Mouse (Mus musculus): ENCODE measurements around the gene Car10. TPM values are rescaled to one million over a fixed set of nuclear protein-coding genes. Genes with fewer than 3 reads are reported as not detected.

Gene Car10
- polyA plus RNA-seq, 1 experiment from 2014 or later: 36.9 TPM

GRCm38 (mm10) chr11:93185477-93185876 is 87.6 kb downstream of the Car10 start:
- H3K9me3 ChIP-seq: no peaks in the 10 kb centered on the region
- no peak overlapping the region for H3K9ac ChIP-seq
- no peak overlapping the region for H3K4me3 ChIP-seq
- no peak overlapping the region for H3K4me2 ChIP-seq
- H3K27me3 ChIP-seq: no peaks in the 10 kb centered on the region
- H3K27ac ChIP-seq (replicated peaks): no peak overlapping the region
- no peak for ATAC-seq (ENCODE audit: low read depth)
- no peaks in the 10 kb centered on the region for H3K36me3 ChIP-seq
- 75% methylated on average over 4 of the region's 4 CpGs for WGBS
- H3K4me1 ChIP-seq (replicated peaks): no peaks in the 10 kb centered on the region

DNA sequence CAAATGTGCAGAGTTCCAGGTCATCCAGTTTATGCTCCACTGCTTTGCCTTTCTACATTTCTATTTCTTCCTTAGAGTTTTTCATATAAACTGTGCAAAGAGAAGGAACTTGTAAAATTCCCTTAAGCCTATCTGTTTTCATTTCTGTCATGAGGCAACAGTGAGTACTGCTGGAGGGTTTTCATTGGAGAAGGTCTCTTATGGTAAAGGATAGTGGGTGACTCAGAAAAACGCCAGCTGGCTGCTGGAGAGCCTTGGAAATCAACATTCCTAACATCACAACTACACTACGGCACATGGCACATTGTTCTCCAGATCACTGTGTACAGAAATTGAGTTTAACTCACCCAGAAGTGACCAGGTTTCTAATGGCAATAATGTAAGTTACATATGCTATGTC is 88.3 kb downstream of the Car10 start:
- no peaks in the 10 kb centered on the region for H3K4me1 ChIP-seq (replicated peaks)
- no peak overlapping the region for H3K27ac ChIP-seq (replicated peaks)
- H3K27me3 ChIP-seq: no peaks in the 10 kb centered on the region
- H3K9me3 ChIP-seq: no peaks in the 10 kb centered on the region
- ATAC-seq (ENCODE audit: low read depth): no peak
- no peaks in the 10 kb centered on the region for H3K36me3 ChIP-seq
- H3K4me3 ChIP-seq: no peak overlapping the region
- no peak overlapping the region for H3K9ac ChIP-seq
- WGBS: 84% methylated on average over 2 of the region's 2 CpGs
- no peak overlapping the region for H3K4me2 ChIP-seq

- Histone ChIP-seq H3K4me2 (no peak overlapping the region), H3K36me3 (no peaks in the 10 kb centered on the region), H3K4me3 (no peak overlapping the region), H3K27me3 (no peaks in the 10 kb centered on the region), H3K4me1 (replicated peaks) (no peaks in the 10 kb centered on the region), H3K9me3 (no peaks in the 10 kb centered on the region), H3K27ac (replicated peaks) (no peak overlapping the region), H3K9ac (no peak overlapping the region)
- ATAC-seq (ENCODE audit: low read depth): no peak
- 84% methylated on average over 5 of the region's 5 CpGs for WGBS
Measured at GRCm38 (mm10) chr11:93188621-93189020, 90.8 kb downstream of the Car10 start.

DNA sequence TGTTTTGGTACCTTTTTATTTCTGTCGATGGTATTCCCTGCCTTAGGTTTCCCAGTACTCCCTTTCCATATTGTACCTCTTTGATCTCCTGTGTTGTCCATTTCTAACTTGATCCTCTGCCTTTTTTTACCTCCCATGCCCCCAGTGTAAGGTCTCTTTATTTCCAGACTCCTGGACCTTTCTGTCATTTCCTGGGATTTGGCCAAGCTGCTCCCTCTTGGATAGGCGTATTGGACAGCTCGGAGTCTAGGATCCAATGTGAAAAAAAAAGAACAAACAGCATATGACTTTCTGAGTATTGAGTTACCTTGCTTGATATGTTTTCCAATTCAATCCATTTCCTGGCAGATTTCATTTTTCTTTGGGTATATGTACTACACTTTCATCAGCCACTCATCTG is 102.2 kb downstream of the Car10 start:
- H3K36me3 ChIP-seq: no peaks in the 10 kb centered on the region
- no peak overlapping the region for H3K27ac ChIP-seq (replicated peaks)
- no peak overlapping the region for H3K9ac ChIP-seq
- WGBS: 92% methylated on average over 3 of the region's 3 CpGs
- no peak overlapping the region for H3K4me3 ChIP-seq
- no peaks in the 10 kb centered on the region for H3K4me1 ChIP-seq (replicated peaks)
- no peaks in the 10 kb centered on the region for H3K27me3 ChIP-seq
- no peak overlapping the region for H3K4me2 ChIP-seq
- no peak for ATAC-seq (ENCODE audit: low read depth)
- no peaks in the 10 kb centered on the region for H3K9me3 ChIP-seq

DNA sequence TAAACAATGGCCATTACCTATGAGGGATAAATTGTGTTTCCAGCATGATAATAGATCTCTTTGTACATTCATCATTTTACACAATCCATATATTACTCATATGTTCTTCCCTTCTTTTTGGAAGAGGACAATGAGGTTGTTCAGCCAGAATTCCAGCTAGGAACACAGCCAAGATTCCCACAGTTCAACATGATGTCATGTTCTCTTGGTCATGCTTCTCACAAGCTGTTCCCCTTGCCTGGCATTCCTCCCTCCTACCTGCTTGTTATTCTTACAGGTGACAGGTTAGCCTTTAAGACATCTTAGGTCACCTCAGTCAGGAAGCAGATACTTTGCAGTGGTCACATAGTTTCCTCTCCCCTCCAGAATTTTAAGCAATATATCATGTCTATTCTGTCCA is 119.6 kb downstream of the Car10 start:
- no peak for ATAC-seq (ENCODE audit: low read depth)
- Histone ChIP-seq H3K4me1 (replicated peaks) (0 out of 2 replicates have a peak, but pooled peaks cover 4% of the 10 kb centered on the region), H3K27me3 (no peaks in the 10 kb centered on the region), H3K36me3 (no peaks in the 10 kb centered on the region), H3K27ac (replicated peaks) (no peak overlapping the region), H3K4me2 (no peak overlapping the region), H3K9me3 (no peaks in the 10 kb centered on the region), H3K4me3 (no peak overlapping the region), H3K9ac (no peak overlapping the region)

GRCm38 (mm10) chr11:93230057-93230456 is 132.2 kb downstream of the Car10 start:
- Histone ChIP-seq H3K27ac (replicated peaks) (no peak overlapping the region), H3K4me3 (no peak overlapping the region), H3K9ac (no peak overlapping the region), H3K27me3 (no peaks in the 10 kb centered on the region), H3K9me3 (no peaks in the 10 kb centered on the region), H3K4me2 (no peak overlapping the region), H3K4me1 (replicated peaks) (no peaks in the 10 kb centered on the region), H3K36me3 (no peaks in the 10 kb centered on the region)
- ATAC-seq (ENCODE audit: low read depth): no peak

- no peak overlapping the region for H3K9ac ChIP-seq
- no peak overlapping the region for H3K4me3 ChIP-seq
- H3K27me3 ChIP-seq: no peaks in the 10 kb centered on the region
- H3K9me3 ChIP-seq: no peaks in the 10 kb centered on the region
- no peaks in the 10 kb centered on the region for H3K36me3 ChIP-seq
- WGBS: 67% methylated on average over 6 of the region's 6 CpGs
- no peaks in the 10 kb centered on the region for H3K4me1 ChIP-seq (replicated peaks)
- H3K27ac ChIP-seq (replicated peaks): no peak overlapping the region
- no peak overlapping the region for H3K4me2 ChIP-seq
- ATAC-seq (ENCODE audit: low read depth): peak; percentile 50; the same call in 1 of the 2 replicates
Measured at GRCm38 (mm10) chr11:93249771-93250265, 152.0 kb downstream of the Car10 start.

- no peaks in the 10 kb centered on the region for H3K9me3 ChIP-seq
- 57% methylated on average over 5 of the region's 5 CpGs for WGBS
- H3K27me3 ChIP-seq: no peaks in the 10 kb centered on the region
- no peak for ATAC-seq (ENCODE audit: low read depth)
- H3K27ac ChIP-seq (replicated peaks): no peak overlapping the region
- H3K4me2 ChIP-seq: no peak overlapping the region
- no peaks in the 10 kb centered on the region for H3K36me3 ChIP-seq
- no peaks in the 10 kb centered on the region for H3K4me1 ChIP-seq (replicated peaks)
- H3K9ac ChIP-seq: no peak overlapping the region
- no peak overlapping the region for H3K4me3 ChIP-seq
Measured at GRCm38 (mm10) chr11:93251766-93252165, 153.9 kb downstream of the Car10 start.

GRCm38 (mm10) chr11:93263979-93264378 is 166.2 kb downstream of the Car10 start:
- ATAC-seq (ENCODE audit: low read depth): no peak
- H3K27ac ChIP-seq (replicated peaks): no peak overlapping the region
- no peaks in the 10 kb centered on the region for H3K9me3 ChIP-seq
- no peaks in the 10 kb centered on the region for H3K36me3 ChIP-seq
- no peak overlapping the region for H3K4me2 ChIP-seq
- WGBS: 80% methylated on average over 3 of the region's 3 CpGs
- no peaks in the 10 kb centered on the region for H3K27me3 ChIP-seq
- H3K9ac ChIP-seq: no peak overlapping the region
- H3K4me1 ChIP-seq (replicated peaks): no peaks in the 10 kb centered on the region
- no peak overlapping the region for H3K4me3 ChIP-seq

GRCm38 (mm10) chr11:93272016-93272415 is 174.2 kb downstream of the Car10 start:
- no peaks in the 10 kb centered on the region for H3K27me3 ChIP-seq
- H3K27ac ChIP-seq (replicated peaks): no peak overlapping the region
- no peak overlapping the region for H3K4me3 ChIP-seq
- WGBS: 30% methylated on average over 6 of the region's 6 CpGs
- peaks cover 15% of the 10 kb centered on the region for H3K4me1 ChIP-seq (replicated peaks)
- 0 out of 2 replicates have a peak overlapping the region, but pooled peaks have one; percentile 0 for H3K4me2 ChIP-seq
- no peaks in the 10 kb centered on the region for H3K36me3 ChIP-seq
- no peaks in the 10 kb centered on the region for H3K9me3 ChIP-seq
- no peak overlapping the region for H3K9ac ChIP-seq
- ATAC-seq (ENCODE audit: low read depth): no peak

- Histone ChIP-seq H3K4me2 (no peak overlapping the region), H3K27me3 (no peaks in the 10 kb centered on the region), H3K9me3 (no peaks in the 10 kb centered on the region), H3K4me3 (no peak overlapping the region), H3K4me1 (replicated peaks) (peaks cover 15% of the 10 kb centered on the region), H3K9ac (no peak overlapping the region), H3K27ac (replicated peaks) (no peak overlapping the region), H3K36me3 (no peaks in the 10 kb centered on the region)
- ATAC-seq (ENCODE audit: low read depth): no peak
- WGBS: 70% methylated on average over 6 of the region's 6 CpGs
Measured at GRCm38 (mm10) chr11:93273906-93274305, 176.1 kb downstream of the Car10 start.

- Histone ChIP-seq H3K27me3 (no peaks in the 10 kb centered on the region), H3K9ac (no peak overlapping the region), H3K4me2 (no peak overlapping the region), H3K9me3 (no peaks in the 10 kb centered on the region), H3K27ac (replicated peaks) (no peak overlapping the region), H3K4me1 (replicated peaks) (peaks cover 7% of the 10 kb centered on the region; the same call in 1 of the 2 replicates), H3K4me3 (no peak overlapping the region), H3K36me3 (no peaks in the 10 kb centered on the region)
- no peak for ATAC-seq (ENCODE audit: low read depth)
- 92% methylated on average over 1 of the region's 1 CpGs for WGBS
Measured at GRCm38 (mm10) chr11:93293661-93294060, 195.8 kb downstream of the Car10 start.

DNA sequence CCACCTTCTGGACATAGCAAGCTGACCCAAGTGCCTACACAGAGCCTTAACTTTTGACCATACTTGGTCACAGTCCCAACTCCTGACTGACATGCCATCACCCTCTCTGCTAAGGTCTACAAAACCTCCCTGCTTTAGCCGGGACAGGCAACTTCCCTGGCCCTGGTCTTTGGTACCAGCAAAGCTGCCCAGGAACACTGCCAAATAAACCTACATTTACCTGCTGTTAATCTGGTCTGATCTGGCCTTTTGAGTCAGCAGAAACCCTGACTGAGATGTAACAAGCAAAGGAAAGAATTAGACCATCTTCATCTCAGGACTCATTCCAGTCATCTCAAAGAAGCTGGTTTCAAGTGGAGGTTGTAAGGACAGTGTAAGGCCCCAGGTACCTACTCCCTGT is 212.2 kb downstream of the Car10 start:
- Histone ChIP-seq H3K36me3 (no peaks in the 10 kb centered on the region), H3K27ac (replicated peaks) (no peak overlapping the region), H3K9ac (no peak overlapping the region), H3K4me1 (replicated peaks) (no peaks in the 10 kb centered on the region), H3K9me3 (no peaks in the 10 kb centered on the region), H3K4me3 (no peak overlapping the region), H3K27me3 (no peaks in the 10 kb centered on the region), H3K4me2 (no peak overlapping the region)
- 97% methylated on average over 1 of the region's 1 CpGs for WGBS
- ATAC-seq (ENCODE audit: low read depth): no peak
